Mouse (Mus musculus): ENCODE data around the gene Rapgefl1. TPM values are rescaled to one million over a fixed set of nuclear protein-coding genes. Genes with fewer than 3 reads are reported as not detected.

The Rapgefl1 gene
- total RNA-seq, 2 experiments from 2014 or later: 138 to 148 TPM

DNA sequence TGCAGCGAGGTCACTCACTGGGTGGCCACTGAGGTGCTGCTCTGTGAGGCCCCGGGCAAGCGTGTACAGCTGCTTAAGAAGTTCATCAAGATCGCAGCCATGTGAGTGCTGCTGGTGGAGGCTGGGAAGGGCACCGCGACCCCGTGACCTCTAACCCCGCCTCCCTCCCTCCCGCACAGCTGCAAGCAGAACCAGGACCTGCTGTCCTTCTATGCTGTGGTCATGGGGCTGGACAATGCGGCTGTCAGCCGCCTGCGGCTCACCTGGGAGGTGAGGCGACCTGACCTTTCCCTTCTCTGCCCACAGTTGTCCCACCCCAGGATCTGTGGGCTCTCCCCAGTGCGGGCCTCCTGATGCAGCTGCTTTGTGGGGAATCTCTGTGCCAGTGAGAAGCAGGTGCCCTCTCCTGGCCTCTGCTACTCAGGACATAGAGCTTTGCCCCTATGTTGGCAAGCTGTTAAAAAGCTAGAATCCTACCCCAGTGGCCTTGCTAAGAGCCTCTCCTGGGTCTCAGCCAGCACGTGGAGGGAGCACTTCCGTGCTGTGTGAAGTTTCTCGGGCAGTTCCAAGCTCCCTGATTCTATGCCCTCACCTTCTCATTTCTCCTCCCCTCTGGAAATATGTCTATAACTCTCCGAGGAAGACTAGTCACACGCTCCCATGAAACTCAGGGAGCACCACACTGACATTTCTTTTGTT, 12.8 kb downstream of the Rapgefl1 start:
- DNase-seq (ENCODE audit: low spot score in 2 of 2): no peak
- intact Hi-C loops (cut with DNase I): no loop called here

GRCm38 (mm10) chr11:98850100-98851093, 13.8 kb downstream of the Rapgefl1 start:
- intact Hi-C loops (cut with DNase I): no loop called here
- DNase-seq (ENCODE audit: low spot score in 2 of 2): peak in 1 of 2 experiments; percentile 35

GRCm38 (mm10) chr11:98854116-98854515, 17.5 kb downstream of the Rapgefl1 start:
- intact Hi-C loops (cut with DNase I): no loop called here
- DNase-seq (ENCODE audit: low spot score in 2 of 2): no peak

GRCm38 (mm10) chr11:98854659-98855058, 18.1 kb downstream of the Rapgefl1 start:
- intact Hi-C loops (cut with DNase I): no loop called here
- no peak for DNase-seq (ENCODE audit: low spot score in 2 of 2)

DNA sequence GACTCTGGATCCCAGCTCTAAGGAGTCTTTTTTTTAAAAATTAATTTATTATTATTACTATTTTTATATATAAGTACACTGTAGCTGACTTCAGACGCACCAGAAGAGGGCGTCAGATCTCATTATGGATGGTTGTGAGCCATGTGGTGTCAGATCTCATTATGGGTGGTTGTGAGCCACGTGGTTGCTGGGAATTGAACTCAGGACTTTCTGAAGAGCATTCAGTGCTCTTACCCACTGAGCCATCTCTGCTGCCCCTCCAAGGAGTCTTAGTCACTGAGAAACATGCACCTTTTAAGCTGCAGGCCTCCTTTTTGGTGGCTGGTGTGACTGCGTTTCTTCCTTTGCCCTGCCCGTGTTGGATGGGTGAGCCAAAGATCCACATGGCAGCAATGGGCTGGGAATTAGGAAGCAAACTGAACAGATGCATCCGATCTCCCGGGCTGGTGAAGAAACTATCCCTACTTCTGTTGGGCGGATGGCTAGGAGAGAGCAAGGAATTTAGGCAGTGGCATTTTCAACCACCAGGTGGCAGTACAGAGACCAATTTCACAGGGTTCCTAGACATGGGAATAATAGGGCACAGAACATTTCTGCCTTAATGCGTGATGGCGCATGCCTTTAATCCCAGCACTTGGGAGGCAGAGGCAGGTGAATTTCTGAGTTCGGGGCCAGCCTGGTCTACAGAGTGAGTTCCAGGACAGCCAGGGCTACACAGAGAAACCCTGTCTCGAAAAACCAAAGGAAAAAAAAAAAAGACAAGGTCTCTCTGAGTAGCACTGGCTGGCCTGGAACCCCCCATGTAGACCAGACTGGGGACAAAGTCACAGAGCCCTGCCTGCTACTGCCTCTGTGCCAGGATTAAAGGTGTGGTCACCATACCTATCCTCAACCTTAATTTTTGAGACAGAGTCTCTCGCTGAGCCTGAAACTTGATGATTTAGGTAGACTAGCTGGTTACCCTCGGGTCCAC, 22.5 kb downstream of the Rapgefl1 start:
- intact Hi-C loops (cut with DNase I): loop anchor here (1.0 kb wide), 1 partner anchor 50 kb away; no protein-coding TSS in a partner anchor

DNA sequence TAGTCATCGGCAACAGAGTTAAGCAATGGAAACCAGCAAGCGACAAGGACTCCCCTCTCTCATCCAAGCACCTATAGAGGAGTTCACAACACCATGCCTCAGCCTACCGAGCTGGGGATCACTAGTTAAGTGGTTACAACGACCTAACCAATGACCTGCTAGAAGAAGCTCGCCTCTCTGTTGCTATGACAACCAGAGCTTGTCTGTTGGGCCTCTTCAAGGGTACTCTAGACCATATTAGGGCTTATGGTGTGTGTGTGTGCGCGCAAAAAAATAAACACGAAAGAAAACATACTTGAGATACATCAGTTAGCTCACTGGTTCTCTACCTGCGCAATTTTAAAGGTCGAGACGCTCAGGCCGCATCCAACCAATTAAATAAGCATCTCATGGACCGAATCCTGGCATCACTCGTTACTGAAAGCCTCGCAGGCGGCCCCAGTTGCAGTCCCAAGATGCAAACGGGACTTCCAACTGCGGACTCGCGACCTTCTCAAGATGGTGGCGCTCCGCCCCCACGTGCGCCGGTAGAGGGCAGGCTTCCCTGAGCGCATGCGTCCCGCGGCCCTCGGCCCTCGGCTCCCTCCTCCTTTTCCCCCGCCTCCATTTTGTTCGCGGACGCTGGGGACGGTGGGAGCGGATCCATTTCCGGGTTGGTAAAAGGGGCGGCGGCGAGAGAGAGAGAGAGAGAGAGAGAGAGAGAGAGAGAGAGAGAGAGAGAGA, 26.6 kb downstream of the Rapgefl1 start, which contains the start of gene Wipf2:
TSS of gene Wipf2 (plus strand) at position 611 of the 723 bp plus-strand sequence.
- intact Hi-C loops (cut with DNase I): loop anchor here (5.0 kb wide), 1 partner anchor 109 kb away; no protein-coding TSS in a partner anchor
- DNase-seq (ENCODE audit: low spot score in 2 of 2): peak; percentile 95 to 97

More for the DNA sequence above, 22.5 kb downstream of the Rapgefl1 start:
- peak; percentile 87 to 93 for DNase-seq (ENCODE audit: low spot score in 2 of 2)

DNA sequence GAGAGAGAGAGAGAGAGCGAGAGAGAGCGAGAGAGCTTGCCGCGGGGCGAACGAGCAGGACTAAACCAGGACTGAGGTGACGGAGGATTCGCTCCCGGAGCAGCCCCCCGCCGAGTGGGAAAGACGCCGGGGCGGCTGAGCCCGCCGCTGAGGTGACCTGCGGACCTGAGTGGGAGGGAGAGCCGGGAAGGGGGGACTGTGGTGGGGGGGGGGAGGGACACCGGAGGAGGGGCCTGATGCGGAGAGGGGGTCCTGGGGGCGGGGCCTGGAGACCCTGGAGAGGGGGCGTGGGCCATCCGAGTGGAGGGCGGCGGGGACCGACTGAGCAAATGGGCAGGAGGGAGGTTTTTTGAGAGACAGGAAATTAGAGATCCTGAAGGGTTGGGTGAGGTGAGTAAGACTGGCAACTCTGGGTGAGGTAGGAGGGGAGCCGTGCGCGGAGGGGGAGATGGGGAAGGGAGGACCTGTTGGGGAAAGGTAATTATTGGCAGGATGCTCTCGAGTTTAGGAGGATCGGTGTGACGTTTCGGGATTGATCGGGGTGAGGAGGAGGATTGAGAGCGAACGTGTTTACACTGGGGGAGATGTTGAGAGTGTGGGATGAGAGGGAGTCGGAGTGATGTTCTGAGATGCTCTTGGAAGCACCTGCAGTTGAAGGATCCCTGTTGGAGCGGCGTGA, 27.3 kb downstream of the Rapgefl1 start:
- peak; percentile 47 to 74 for DNase-seq (ENCODE audit: low spot score in 2 of 2)
- intact Hi-C loops (cut with DNase I): loop anchor here (5.0 kb wide), 1 partner anchor 108 kb away; no protein-coding TSS in a partner anchor

DNA sequence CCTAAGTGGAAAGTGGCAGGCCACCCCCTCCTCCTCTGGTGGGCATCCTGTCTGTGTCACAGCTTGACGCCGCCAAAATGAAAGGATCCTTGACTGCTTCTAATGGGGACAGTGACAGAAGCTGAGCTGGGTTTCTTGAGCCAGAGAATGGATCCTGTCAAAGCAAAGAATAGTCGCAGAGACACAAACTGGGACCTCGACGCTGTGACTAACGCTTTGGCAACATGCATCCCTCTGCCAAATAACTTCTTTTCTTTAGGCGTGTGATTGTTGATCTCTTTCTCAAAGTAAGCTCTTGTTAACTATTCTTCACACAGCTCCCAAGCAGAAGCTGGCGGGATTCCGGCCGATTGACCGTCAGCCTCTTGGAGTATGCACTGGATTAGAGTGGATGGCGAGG, 30.7 kb downstream of the Rapgefl1 start:
- intact Hi-C loops (cut with DNase I): no loop called here
- peak in 1 of 2 experiments; percentile 43 for DNase-seq (ENCODE audit: low spot score in 2 of 2)

- intact Hi-C loops (cut with DNase I): no loop called here
- DNase-seq (ENCODE audit: low spot score in 2 of 2): no peak
Measured at GRCm38 (mm10) chr11:98869906-98870305, 33.3 kb downstream of the Rapgefl1 start.

- no peak for DNase-seq (ENCODE audit: low spot score in 2 of 2)
- intact Hi-C loops (cut with DNase I): no loop called here
Measured at GRCm38 (mm10) chr11:98870791-98871190, 34.2 kb downstream of the Rapgefl1 start.

DNA sequence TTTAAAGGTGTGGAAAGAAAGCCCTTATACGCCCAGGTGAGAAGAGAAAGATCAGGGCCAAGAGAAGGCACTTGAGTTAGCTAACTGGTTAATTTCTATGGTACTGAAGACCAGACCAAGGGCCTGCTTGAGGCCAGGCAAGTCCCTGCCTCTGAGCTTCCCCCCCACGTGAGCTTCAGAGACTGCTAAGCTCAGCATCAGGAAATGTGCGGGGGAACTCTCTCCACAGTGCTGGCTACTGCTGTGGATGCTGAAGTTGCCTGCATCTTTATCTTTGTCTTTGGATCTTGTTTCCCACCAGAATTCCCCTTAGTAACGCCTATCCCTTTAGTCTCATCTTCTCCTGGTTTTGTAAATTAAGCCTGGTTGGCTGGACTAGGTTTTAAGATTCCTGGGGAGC, 34.8 kb downstream of the Rapgefl1 start:
- DNase-seq (ENCODE audit: low spot score in 2 of 2): peak in 1 of 2 experiments; percentile 57
- intact Hi-C loops (cut with DNase I): no loop called here

DNA sequence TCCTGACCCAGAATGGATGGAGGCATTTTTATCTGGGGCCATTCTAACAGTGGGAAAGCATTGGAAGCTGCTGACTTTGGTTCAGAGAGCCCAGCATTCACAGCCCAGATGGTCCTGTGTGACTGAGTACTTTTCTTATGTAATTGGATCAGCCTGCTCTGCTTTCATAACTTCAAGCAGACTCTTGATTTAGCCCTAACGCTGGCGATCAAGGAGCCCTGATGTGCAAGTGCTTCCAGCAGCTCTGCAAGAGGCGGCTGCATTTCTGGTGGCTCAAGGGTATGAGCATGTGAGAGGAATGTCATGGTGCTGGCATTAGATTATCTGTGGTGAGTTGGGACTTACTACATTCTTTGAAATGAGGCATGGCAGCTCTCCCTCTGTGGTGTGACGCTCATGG, 35.5 kb downstream of the Rapgefl1 start:
- intact Hi-C loops (cut with DNase I): no loop called here

GRCm38 (mm10) chr11:98873900-98874299, 37.3 kb downstream of the Rapgefl1 start:
- no peak for DNase-seq (ENCODE audit: low spot score in 2 of 2)
- intact Hi-C loops (cut with DNase I): no loop called here

More for the DNA sequence above, 35.5 kb downstream of the Rapgefl1 start:
- DNase-seq (ENCODE audit: low spot score in 2 of 2): peak; percentile 78 to 94

- DNase-seq (ENCODE audit: low spot score in 2 of 2): no peak
Measured at GRCm38 (mm10) chr11:98877001-98877400, 40.4 kb downstream of the Rapgefl1 start.

GRCm38 (mm10) chr11:98887703-98888102, 51.1 kb downstream of the Rapgefl1 start:
- intact Hi-C loops (cut with DNase I): no loop called here

More at GRCm38 (mm10) chr11:98877001-98877400, 40.4 kb downstream of the Rapgefl1 start:
- intact Hi-C loops (cut with DNase I): no loop called here

DNA sequence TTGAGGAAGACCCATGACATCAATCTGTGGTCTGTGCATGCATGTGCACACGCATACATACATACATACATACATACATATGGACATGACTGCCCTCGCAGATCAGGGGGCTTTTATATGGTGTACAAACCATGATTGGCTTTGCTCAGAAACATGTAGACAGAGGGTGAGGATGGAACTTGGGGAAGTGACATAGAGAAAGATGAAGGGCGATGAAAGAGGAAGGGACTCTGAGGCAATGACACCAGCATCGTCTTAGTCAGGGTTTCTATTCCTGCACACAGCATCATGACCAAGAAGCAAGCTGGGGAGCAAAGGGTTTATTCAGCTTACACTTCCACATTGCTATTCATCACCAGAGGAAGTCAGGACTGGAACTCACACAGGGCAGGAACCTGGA, 52.5 kb downstream of the Rapgefl1 start:
- DNase-seq (ENCODE audit: low spot score in 2 of 2): no peak
- intact Hi-C loops (cut with DNase I): no loop called here

More at GRCm38 (mm10) chr11:98887703-98888102, 51.1 kb downstream of the Rapgefl1 start:
- no peak for DNase-seq (ENCODE audit: low spot score in 2 of 2)

DNA sequence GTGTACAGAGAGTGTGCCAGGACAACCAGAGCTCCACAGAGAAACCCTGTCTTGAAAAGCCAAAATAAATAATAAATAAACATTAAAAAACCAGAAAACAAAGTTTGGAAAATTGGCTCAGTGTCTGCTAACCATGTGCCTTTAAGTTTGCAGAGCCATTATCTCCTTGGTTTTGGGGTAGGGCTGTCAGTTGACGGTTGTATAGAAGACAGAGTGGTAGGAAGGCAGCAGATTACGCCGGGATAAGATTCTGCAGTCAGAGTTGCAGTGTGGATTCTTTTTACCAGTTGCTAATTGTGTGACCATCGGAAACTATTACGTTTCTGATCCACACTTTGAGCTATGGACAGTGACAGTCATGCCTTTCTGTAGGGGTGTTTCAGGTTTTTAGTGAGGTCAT, 53.4 kb downstream of the Rapgefl1 start:
- no peak for DNase-seq (ENCODE audit: low spot score in 2 of 2)
- intact Hi-C loops (cut with DNase I): no loop called here

DNA sequence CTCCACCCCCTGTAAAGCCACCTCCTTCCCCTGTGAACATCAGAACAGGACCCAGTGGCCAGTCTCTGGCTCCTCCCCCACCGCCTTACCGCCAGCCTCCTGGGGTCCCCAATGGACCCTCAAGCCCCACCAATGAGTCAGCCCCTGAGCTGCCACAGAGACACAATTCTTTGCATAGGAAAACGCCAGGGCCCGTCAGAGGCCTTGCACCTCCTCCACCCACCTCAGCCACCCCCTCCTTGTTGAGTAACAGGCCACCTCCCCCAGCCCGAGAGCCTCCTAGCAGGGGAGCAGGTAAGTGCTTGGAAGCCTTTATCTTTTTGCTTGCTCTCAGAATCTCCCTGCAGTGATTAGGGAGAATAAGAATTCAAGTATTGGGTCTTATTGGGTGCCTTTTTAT, 55.8 kb downstream of the Rapgefl1 start:
- no peak for DNase-seq (ENCODE audit: low spot score in 2 of 2)
- intact Hi-C loops (cut with DNase I): no loop called here
